Mouse (Mus musculus): ENCODE measurements at regions not wholly inside any gene's neighbourhood (a gene's known extent, or its start where the extent isn't known, plus 50 kb on each side); places are given as distances from the start of the nearest gene placed in this dataset.
A peak's percentile ranks its signal among the peaks of the same experiment; 100 is the strongest.

GRCm38 (mm10) chr10:21764090-21764489 is 117.9 kb upstream of the Sgk1 start:
- Histone ChIP-seq H3K4me2 (ENCODE audit: low read length) (no peak overlapping the region), H3K27me3 (ENCODE audit: insufficient read depth, low read length) (no peaks in the 10 kb centered on the region), H3K27ac (no peak overlapping the region), H3K9ac (ENCODE audit: low read depth, low read length) (no peak overlapping the region), H3K4me3 (replicated peaks; ENCODE audit: low read depth, low read length) (no peak overlapping the region), H3K9me3 (replicated peaks; ENCODE audit: low read length) (no peaks in the 10 kb centered on the region), H3K36me3 (ENCODE audit: insufficient read depth, low read length) (no peaks in the 10 kb centered on the region), H3K4me1 (replicated peaks; ENCODE audit: insufficient read depth, low read length) (no peaks in the 10 kb centered on the region)
- no peak for TF ChIP-seq CTCF (IDR thresholded peaks at IDR 0.05; ENCODE audit: low read depth)
- no peak for ATAC-seq (replicated peaks; ENCODE audit: low FRiP score, low read depth)
- 92% methylated on average over 8 of the region's 8 CpGs for WGBS
- no peak for DNase-seq (ENCODE audit: low spot score)

- Histone ChIP-seq H3K9me3 (replicated peaks; ENCODE audit: low read length) (no peaks in the 10 kb centered on the region), H3K27ac (no peak overlapping the region), H3K4me2 (ENCODE audit: low read length) (no peak overlapping the region), H3K4me1 (replicated peaks; ENCODE audit: insufficient read depth, low read length) (no peaks in the 10 kb centered on the region), H3K9ac (ENCODE audit: low read depth, low read length) (no peak overlapping the region), H3K4me3 (replicated peaks; ENCODE audit: low read depth, low read length) (no peak overlapping the region), H3K36me3 (ENCODE audit: insufficient read depth, low read length) (no peaks in the 10 kb centered on the region), H3K27me3 (ENCODE audit: insufficient read depth, low read length) (no peaks in the 10 kb centered on the region)
- ATAC-seq (replicated peaks; ENCODE audit: low FRiP score, low read depth): no peak
- WGBS: 77% methylated on average over 13 of the region's 13 CpGs
- TF ChIP-seq CTCF (IDR thresholded peaks at IDR 0.05; ENCODE audit: low read depth): no peak
- no peak for DNase-seq (ENCODE audit: low spot score)
Observed at GRCm38 (mm10) chr10:21764891-21765290, 117.1 kb upstream of the Sgk1 start.

GRCm38 (mm10) chr10:21773548-21773947 is 108.4 kb upstream of the Sgk1 start:
- Histone ChIP-seq H3K4me2 (ENCODE audit: low read length) (no peak overlapping the region), H3K36me3 (ENCODE audit: insufficient read depth, low read length) (no peaks in the 10 kb centered on the region), H3K27me3 (ENCODE audit: insufficient read depth, low read length) (no peaks in the 10 kb centered on the region), H3K9ac (ENCODE audit: low read depth, low read length) (no peak overlapping the region), H3K4me3 (replicated peaks; ENCODE audit: low read depth, low read length) (no peak overlapping the region), H3K27ac (no peak overlapping the region), H3K4me1 (replicated peaks; ENCODE audit: insufficient read depth, low read length) (no peaks in the 10 kb centered on the region), H3K9me3 (replicated peaks; ENCODE audit: low read length) (no peaks in the 10 kb centered on the region)
- 58% methylated on average over 4 of the region's 4 CpGs for WGBS
- TF ChIP-seq CTCF (IDR thresholded peaks at IDR 0.05; ENCODE audit: low read depth): no peak
- no peak for ATAC-seq (replicated peaks; ENCODE audit: low FRiP score, low read depth)
- no peak for DNase-seq (ENCODE audit: low spot score)

GRCm38 (mm10) chr10:21775441-21775840 is 106.5 kb upstream of the Sgk1 start:
- no peaks in the 10 kb centered on the region for H3K4me1 ChIP-seq (replicated peaks; ENCODE audit: insufficient read depth, low read length)
- no peak overlapping the region for H3K4me2 ChIP-seq (ENCODE audit: low read length)
- H3K36me3 ChIP-seq (ENCODE audit: insufficient read depth, low read length): no peaks in the 10 kb centered on the region
- no peak for TF ChIP-seq CTCF (IDR thresholded peaks at IDR 0.05; ENCODE audit: low read depth)
- no peaks in the 10 kb centered on the region for H3K27me3 ChIP-seq (ENCODE audit: insufficient read depth, low read length)
- no peak overlapping the region for H3K4me3 ChIP-seq (replicated peaks; ENCODE audit: low read depth, low read length)
- ATAC-seq (replicated peaks; ENCODE audit: low FRiP score, low read depth) (no peak), DNase-seq (ENCODE audit: low spot score) (no peak)
- WGBS: 80% methylated on average over 5 of the region's 5 CpGs
- no peak overlapping the region for H3K9ac ChIP-seq (ENCODE audit: low read depth, low read length)
- no peaks in the 10 kb centered on the region for H3K9me3 ChIP-seq (replicated peaks; ENCODE audit: low read length)
- no peak overlapping the region for H3K27ac ChIP-seq

GRCm38 (mm10) chr10:21775911-21776761 is 105.8 kb upstream of the Sgk1 start:
- ATAC-seq (replicated peaks; ENCODE audit: low FRiP score, low read depth) (no peak), DNase-seq (ENCODE audit: low spot score) (peak; percentile 11)
- no peak overlapping the region for H3K4me2 ChIP-seq (ENCODE audit: low read length)
- no peak for TF ChIP-seq CTCF (IDR thresholded peaks at IDR 0.05; ENCODE audit: low read depth)
- H3K9me3 ChIP-seq (replicated peaks; ENCODE audit: low read length): no peaks in the 10 kb centered on the region
- no peak overlapping the region for H3K9ac ChIP-seq (ENCODE audit: low read depth, low read length)
- H3K36me3 ChIP-seq (ENCODE audit: insufficient read depth, low read length): no peaks in the 10 kb centered on the region
- H3K27ac ChIP-seq: no peak overlapping the region
- H3K27me3 ChIP-seq (ENCODE audit: insufficient read depth, low read length): no peaks in the 10 kb centered on the region
- H3K4me1 ChIP-seq (replicated peaks; ENCODE audit: insufficient read depth, low read length): no peaks in the 10 kb centered on the region
- no peak overlapping the region for H3K4me3 ChIP-seq (replicated peaks; ENCODE audit: low read depth, low read length)
- 74% methylated on average over 12 of the region's 12 CpGs for WGBS

GRCm38 (mm10) chr10:21776762-21777080 is 105.3 kb upstream of the Sgk1 start:
- Histone ChIP-seq H3K9me3 (replicated peaks; ENCODE audit: low read length) (no peaks in the 10 kb centered on the region), H3K4me1 (replicated peaks; ENCODE audit: insufficient read depth, low read length) (no peaks in the 10 kb centered on the region), H3K4me3 (replicated peaks; ENCODE audit: low read depth, low read length) (no peak overlapping the region), H3K36me3 (ENCODE audit: insufficient read depth, low read length) (no peaks in the 10 kb centered on the region), H3K9ac (ENCODE audit: low read depth, low read length) (no peak overlapping the region), H3K27me3 (ENCODE audit: insufficient read depth, low read length) (no peaks in the 10 kb centered on the region), H3K27ac (no peak overlapping the region), H3K4me2 (ENCODE audit: low read length) (no peak overlapping the region)
- ATAC-seq (replicated peaks; ENCODE audit: low FRiP score, low read depth) (no peak), DNase-seq (ENCODE audit: low spot score) (no peak)
- WGBS: 69% methylated on average over 8 of the region's 8 CpGs
- no peak for TF ChIP-seq CTCF (IDR thresholded peaks at IDR 0.05; ENCODE audit: low read depth)

GRCm38 (mm10) chr10:21777103-21777502 is 104.9 kb upstream of the Sgk1 start:
- Histone ChIP-seq H3K9me3 (replicated peaks; ENCODE audit: low read length) (no peaks in the 10 kb centered on the region), H3K36me3 (ENCODE audit: insufficient read depth, low read length) (no peaks in the 10 kb centered on the region), H3K4me1 (replicated peaks; ENCODE audit: insufficient read depth, low read length) (no peaks in the 10 kb centered on the region), H3K4me2 (ENCODE audit: low read length) (no peak overlapping the region), H3K4me3 (replicated peaks; ENCODE audit: low read depth, low read length) (no peak overlapping the region), H3K9ac (ENCODE audit: low read depth, low read length) (no peak overlapping the region), H3K27me3 (ENCODE audit: insufficient read depth, low read length) (no peaks in the 10 kb centered on the region), H3K27ac (no peak overlapping the region)
- TF ChIP-seq CTCF (IDR thresholded peaks at IDR 0.05; ENCODE audit: low read depth): no peak
- DNase-seq (ENCODE audit: low spot score): no peak
- no peak for ATAC-seq (replicated peaks; ENCODE audit: low FRiP score, low read depth)
- 83% methylated on average over 3 of the region's 3 CpGs for WGBS
